Mouse (Mus musculus) megakaryocyte, embryonic 14.5 days (primary cell): ENCODE data around the gene Bcam.

Experiments used
- FLI1 ChIP-seq: IDR thresholded peaks from 2 replicates; pipeline ENCODE4 v1.6.1; 2012; ENCODE audit warnings: low read length, inconsistent platforms, mixed read lengths
- GATA1 ChIP-seq: IDR thresholded peaks from 3 replicates; pipeline ENCODE4 v1.6.1; 2012; ENCODE audit warnings: mixed read lengths, low read length, inconsistent platforms, borderline replicate concordance

DNA sequence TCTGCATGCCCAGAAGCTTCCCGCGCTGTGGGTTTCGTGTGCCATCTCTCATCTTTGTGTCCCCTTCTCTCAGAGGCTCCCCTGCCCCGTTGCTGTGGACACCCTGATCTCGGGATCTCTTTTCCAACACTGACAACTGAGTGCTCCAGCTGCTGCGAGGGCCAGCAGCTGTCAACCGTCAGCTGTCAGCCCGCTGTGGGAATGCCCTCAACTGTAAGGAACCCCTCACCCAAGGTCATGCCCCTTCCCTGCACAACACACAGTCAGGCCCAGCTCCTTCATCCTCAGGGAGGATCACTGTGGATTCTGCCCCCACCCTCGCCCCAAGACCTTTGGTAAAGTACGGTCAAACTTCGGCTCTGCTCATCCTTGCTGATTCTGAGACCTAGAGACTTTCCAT is 8.5 kb downstream of the Bcam start:
- TF ChIP-seq GATA1 (no peak), FLI1 (no peak)
